Mouse (Mus musculus) forebrain, embryonic 16.5 days (tissue): ENCODE measurements around the gene Slc29a1. TPM values are rescaled to one million over a fixed set of nuclear protein-coding genes. Genes with fewer than 3 reads are reported as not detected.

Source experiments
- ATAC-seq: fragments of 200-750 bp; cut with Nextera tagmentation; 2 replicates; pipeline ENCODE4 v1.8.0; 2017; ENCODE audit warnings: mild to moderate bottlenecking, moderate library complexity
- H3K27ac ChIP-seq: fragments of 300-500 bp; sonication (generic); 2 replicates; pipeline ENCODE4 v1.5.1; 2014; ENCODE audit warnings: low read length, control low read depth
- H3K27me3 ChIP-seq: fragments of 300-500 bp; sonication (generic); replicated peaks from 2 replicates; pipeline ENCODE4 v1.6.1; 2014; ENCODE audit warnings: low read length; ENCODE audit not compliant: control insufficient read depth, insufficient read depth
- H3K36me3 ChIP-seq: fragments of 300-500 bp; sonication (generic); 2 replicates; pipeline ENCODE4 v1.6.1; 2014; ENCODE audit not compliant: control insufficient read depth, insufficient read depth
- H3K4me1 ChIP-seq: fragments of 300-500 bp; sonication (generic); replicated peaks from 2 replicates; pipeline ENCODE4 v1.6.1; 2014; ENCODE audit warnings: low read length; ENCODE audit not compliant: control insufficient read depth, insufficient read depth
- H3K4me2 ChIP-seq: fragments of 300-500 bp; sonication (generic); 2 replicates; pipeline ENCODE4 v1.6.1; 2014; ENCODE audit warnings: mild to moderate bottlenecking, low read length, control low read depth
- H3K4me3 ChIP-seq: fragments of 300-500 bp; sonication (generic); replicated peaks from 2 replicates; pipeline ENCODE4 v1.5.1; 2014; ENCODE audit warnings: mild to moderate bottlenecking, low read length, control low read depth
- H3K9ac ChIP-seq: fragments of 300-500 bp; sonication (generic); replicated peaks from 2 replicates; pipeline ENCODE4 v1.6.1; 2014; ENCODE audit warnings: low read depth, low read length, control low read depth
- H3K9me3 ChIP-seq: fragments of 300-500 bp; sonication (generic); 2 replicates; pipeline ENCODE4 v1.6.1; 2016; ENCODE audit warnings: low read length; ENCODE audit not compliant: control insufficient read depth
- WGBS: fragments of 180-500 bp; shearing (Covaris S2); extraction: QIAGEN DNeasy Blood & Tissue Kit; methylation state at CpG from one replicate; pipeline ENCODE4 v1.1.7; 2014; 5-methylcytosine and 5-hydroxymethylcytosine counted together
- polyA plus RNA-seq: library from polyadenylated mRNA; unstranded; fragments of >200 nt; fragmentation: Nextera tagmentation; extraction: Ambion mirVana; gene quantifications from 2 replicates; pipeline ENCODE4 v1.2.1, GENCODE M21; 2015

Slc29a1 gene
- polyA plus RNA-seq, 1 experiment from 2014 or later = 79.7 TPM

DNA sequence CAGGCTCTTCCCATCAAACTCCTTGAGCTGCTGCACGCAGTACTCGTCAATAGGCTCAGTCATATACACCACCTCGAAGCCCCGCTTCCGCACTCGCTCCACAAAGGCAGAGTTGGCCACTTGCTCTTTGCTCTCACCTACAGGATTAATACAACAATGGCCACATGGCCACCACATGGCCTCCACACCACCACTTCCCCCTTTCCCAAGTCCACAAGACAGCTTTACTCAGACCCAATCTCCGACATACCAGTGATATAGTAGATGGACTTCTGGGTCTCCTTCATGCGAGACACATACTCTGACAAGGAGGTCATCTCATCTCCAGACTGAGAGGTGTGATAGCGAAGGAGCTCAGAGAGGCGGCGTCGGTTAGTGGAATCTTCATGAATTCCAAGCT, 30.4 kb downstream of the Slc29a1 start:
- Histone ChIP-seq H3K36me3 (peaks cover 49% of the 10 kb centered on the region), H3K9me3 (no peaks in the 10 kb centered on the region), H3K27me3 (no peaks in the 10 kb centered on the region), H3K27ac (no peak overlapping the region), H3K4me3 (no peak overlapping the region), H3K9ac (no peak overlapping the region), H3K4me1 (peaks cover 26% of the 10 kb centered on the region), H3K4me2 (no peak overlapping the region)
- 84% methylated on average over 12 of the region's 12 CpGs for WGBS
- ATAC-seq = no peak

DNA sequence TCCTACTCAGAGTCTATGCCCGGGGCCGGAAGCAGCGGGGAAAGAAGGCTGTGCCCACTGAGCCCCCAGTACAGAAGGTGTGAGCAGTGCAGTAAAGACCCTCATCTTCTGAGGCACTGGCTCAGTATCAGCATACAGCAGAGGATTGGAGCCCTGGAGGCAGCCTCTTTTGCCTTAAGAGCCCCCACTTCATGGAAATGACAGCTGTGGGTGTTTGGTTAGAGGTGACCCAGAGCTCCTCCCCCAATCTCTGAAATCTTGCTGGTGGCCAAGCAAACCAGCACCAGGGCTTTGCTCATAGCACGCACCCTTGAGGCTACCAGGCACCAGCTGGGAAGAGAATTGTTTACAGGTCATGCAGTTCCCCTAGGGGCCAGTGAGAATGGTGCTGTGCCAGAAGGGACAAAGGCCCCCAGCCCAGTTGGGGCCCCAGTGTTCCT, 32.2 kb downstream of the Slc29a1 start:
- H3K4me3 ChIP-seq = no peak overlapping the region
- ATAC-seq = no peak
- no peaks in the 10 kb centered on the region for H3K27me3 ChIP-seq
- no peak overlapping the region for H3K9ac ChIP-seq
- peaks cover 49% of the 10 kb centered on the region for H3K36me3 ChIP-seq
- peaks cover 26% of the 10 kb centered on the region for H3K4me1 ChIP-seq
- 22% methylated on average over 4 of the region's 4 CpGs for WGBS
- no peak overlapping the region for H3K4me2 ChIP-seq
- no peak overlapping the region for H3K27ac ChIP-seq
- H3K9me3 ChIP-seq = no peaks in the 10 kb centered on the region

DNA sequence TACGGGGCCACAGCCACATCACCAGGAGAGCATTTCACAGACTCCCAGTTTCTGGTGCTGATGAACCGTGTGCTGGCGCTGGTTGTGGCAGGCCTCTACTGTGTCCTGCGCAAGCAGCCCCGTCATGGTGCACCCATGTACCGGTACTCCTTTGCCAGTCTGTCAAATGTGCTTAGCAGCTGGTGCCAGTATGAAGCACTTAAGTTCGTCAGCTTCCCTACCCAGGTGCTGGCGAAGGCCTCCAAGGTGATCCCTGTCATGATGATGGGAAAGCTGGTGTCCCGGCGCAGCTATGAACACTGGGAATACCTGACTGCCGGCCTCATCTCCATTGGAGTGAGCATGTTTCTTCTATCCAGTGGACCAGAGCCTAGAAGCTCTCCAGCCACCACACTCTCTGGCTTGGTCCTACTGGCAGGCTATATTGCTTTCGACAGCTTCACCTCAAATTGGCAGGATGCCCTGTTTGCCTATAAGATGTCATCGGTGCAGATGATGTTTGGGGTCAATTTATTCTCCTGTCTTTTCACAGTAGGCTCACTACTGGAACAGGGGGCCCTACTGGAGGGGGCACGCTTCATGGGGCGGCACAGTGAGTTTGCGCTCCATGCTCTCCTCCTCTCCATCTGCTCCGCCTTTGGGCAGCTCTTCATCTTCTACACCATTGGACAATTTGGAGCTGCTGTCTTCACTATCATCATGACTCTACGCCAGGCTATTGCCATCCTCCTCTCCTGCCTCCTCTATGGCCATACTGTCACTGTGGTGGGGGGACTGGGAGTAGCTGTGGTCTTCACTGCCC, 32.8 kb downstream of the Slc29a1 start:
- no peaks in the 10 kb centered on the region for H3K9me3 ChIP-seq
- no peak overlapping the region for H3K9ac ChIP-seq
- no peak overlapping the region for H3K4me2 ChIP-seq
- WGBS = 63% methylated on average over 18 of the region's 18 CpGs
- H3K27me3 ChIP-seq = no peaks in the 10 kb centered on the region
- no peak overlapping the region for H3K27ac ChIP-seq
- no peak for ATAC-seq
- no peak overlapping the region for H3K4me3 ChIP-seq
- H3K36me3 ChIP-seq = peaks cover 49% of the 10 kb centered on the region
- peaks cover 22% of the 10 kb centered on the region for H3K4me1 ChIP-seq

DNA sequence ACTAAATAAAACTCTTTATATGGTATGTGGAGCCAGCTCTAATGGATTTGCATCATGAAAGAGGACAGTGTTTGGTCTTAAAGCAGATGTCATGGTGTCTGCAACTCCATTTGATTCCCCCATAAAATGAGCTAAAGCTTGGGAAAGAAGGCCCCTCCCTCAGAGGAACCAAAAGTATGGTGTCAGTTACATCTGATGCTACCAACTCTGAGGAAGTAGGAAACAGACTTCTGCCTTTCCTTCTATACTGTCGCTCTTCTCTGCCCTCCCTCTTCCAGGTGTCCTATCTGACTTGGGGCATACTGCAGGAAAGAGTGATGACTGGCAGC, 33.4 kb downstream of the Slc29a1 start:
- no peak overlapping the region for H3K9ac ChIP-seq
- no peak overlapping the region for H3K4me2 ChIP-seq
- no peak for ATAC-seq
- peaks cover 43% of the 10 kb centered on the region for H3K36me3 ChIP-seq
- H3K9me3 ChIP-seq = no peaks in the 10 kb centered on the region
- WGBS = 77% methylated on average over 1 of the region's 1 CpGs
- peaks cover 17% of the 10 kb centered on the region for H3K4me1 ChIP-seq
- H3K27ac ChIP-seq = no peak overlapping the region
- no peak overlapping the region for H3K4me3 ChIP-seq
- H3K27me3 ChIP-seq = no peaks in the 10 kb centered on the region

DNA sequence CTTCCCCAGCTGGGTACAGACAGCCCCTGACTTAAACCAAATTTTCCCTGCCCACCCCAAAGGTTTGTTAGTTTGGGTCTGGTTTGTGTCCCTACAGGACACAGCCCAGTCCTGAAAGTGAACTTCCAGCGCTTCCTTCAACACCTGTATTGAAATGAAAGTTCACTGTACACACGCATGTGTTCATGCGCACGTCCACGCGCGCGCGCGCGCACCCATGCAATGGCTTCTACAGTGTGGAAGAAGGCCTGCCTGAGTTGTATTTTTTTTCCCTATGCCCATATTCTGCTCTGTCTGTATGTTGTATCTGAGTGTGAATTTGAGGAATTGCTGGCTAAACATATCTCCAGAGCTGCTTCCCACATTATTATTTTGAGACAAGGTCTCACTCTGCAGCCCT, 34.3 kb downstream of the Slc29a1 start:
- H3K4me2 ChIP-seq = peak overlapping the region; percentile 60
- peaks cover 35% of the 10 kb centered on the region for H3K36me3 ChIP-seq
- H3K4me1 ChIP-seq = peaks cover 15% of the 10 kb centered on the region
- no peaks in the 10 kb centered on the region for H3K9me3 ChIP-seq
- peak overlapping the region; percentile 93 for H3K9ac ChIP-seq
- ATAC-seq = no peak
- H3K27ac ChIP-seq = no peak overlapping the region
- H3K4me3 ChIP-seq = peak overlapping the region; percentile 77
- H3K27me3 ChIP-seq = no peaks in the 10 kb centered on the region
- 92% methylated on average over 11 of the region's 11 CpGs for WGBS

DNA sequence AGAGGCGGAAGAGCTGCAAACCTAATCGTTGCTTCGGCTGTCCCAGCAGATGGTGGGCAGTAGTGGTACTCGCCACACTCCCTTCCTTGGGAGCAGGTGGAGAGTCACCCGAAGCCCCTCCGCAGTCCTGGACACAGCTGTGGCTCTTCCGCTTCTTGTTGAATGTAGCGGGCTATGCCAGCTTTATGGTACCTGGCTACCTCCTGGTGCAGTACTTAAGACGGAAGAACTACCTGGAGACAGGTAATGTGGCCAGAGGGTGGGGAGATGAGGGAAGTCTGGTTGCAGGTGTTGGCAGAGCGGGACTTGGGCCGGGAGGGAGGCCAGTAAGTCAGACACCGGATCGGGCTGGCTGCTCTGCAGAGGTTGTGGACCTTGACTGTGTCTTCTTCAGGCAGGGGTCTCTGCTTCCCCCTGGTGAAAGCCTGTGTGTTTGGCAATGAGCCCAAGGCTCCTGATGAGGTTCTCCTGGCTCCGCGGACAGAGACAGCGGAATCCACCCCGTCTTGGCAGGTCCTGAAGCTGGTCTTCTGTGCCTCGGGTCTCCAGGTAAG, 34.8 kb downstream of the Slc29a1 start:
- Histone ChIP-seq H3K9me3 (no peaks in the 10 kb centered on the region), H3K4me2 (peak overlapping the region; percentile 60), H3K27ac (peak overlapping the region; percentile 85), H3K27me3 (no peaks in the 10 kb centered on the region), H3K4me1 (peaks cover 15% of the 10 kb centered on the region), H3K9ac (peak overlapping the region; percentile 93), H3K36me3 (peaks cover 30% of the 10 kb centered on the region), H3K4me3 (peak overlapping the region; percentile 77)
- no peak for ATAC-seq
- WGBS = 7% methylated on average over 18 of the region's 18 CpGs

DNA sequence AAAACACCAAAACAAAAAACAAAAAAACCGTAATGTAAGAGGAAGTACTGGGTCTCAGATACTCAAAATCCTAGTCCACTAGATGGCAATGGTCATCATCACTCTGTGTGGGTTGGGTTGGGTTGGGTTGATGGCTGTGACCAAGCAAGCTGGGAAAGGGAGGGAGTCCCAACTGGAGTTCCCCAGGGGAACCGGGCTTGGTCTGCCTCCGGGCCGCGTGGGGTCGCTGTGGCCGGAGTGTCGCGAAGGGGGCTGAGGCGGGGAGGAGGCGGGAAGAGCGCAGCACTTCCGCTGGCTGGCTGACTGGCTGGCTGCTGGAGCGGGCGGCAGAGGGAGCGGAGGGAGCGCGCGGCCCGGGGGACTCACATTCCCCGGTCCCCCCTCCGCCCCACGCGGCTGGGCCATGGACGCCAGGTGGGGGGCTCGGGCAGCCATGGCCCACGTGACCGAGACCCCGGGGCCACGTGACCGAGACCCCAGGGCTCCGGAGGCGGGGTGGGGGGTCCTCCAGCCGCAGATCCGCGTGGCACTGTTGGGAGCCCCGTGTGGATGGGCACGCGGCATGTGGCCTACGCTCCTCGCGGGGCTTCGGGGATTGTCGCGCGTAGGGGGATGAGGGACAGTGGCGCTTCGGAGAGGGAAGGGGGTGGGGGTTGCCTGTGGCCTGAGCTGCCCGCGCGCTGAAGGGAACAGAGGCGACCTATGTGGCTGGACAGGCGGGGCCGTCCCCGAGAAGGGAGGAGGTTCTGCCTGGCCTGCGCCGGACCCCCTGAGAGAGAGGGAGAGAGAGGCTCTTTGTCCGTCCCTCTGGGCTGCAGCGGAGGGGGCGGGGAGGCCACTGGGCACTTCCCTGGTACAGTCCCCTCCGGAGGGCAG, 35.5 kb downstream of the Slc29a1 start, which contains the start of gene Slc35b2:
Gene Slc35b2, plus strand, starts transcription at position 220 of the 876 bp plus-strand sequence.
- Histone ChIP-seq H3K4me3 (peak within 1 kb of the TSS; percentile 77), H3K36me3 (peaks cover 23% of the 10 kb centered on the region), H3K9me3 (no peaks in the 10 kb centered on the region), H3K27me3 (no peaks in the 10 kb centered on the region), H3K4me2 (peak within 1 kb of the TSS; percentile 60), H3K4me1 (peaks cover 15% of the 10 kb centered on the region), H3K27ac (peak within 1 kb of the TSS; percentile 85), H3K9ac (peak within 1 kb of the TSS; percentile 93)
- under 1% methylated on average over 47 of the region's 61 CpGs for WGBS
- peak; percentile 88 for ATAC-seq

DNA sequence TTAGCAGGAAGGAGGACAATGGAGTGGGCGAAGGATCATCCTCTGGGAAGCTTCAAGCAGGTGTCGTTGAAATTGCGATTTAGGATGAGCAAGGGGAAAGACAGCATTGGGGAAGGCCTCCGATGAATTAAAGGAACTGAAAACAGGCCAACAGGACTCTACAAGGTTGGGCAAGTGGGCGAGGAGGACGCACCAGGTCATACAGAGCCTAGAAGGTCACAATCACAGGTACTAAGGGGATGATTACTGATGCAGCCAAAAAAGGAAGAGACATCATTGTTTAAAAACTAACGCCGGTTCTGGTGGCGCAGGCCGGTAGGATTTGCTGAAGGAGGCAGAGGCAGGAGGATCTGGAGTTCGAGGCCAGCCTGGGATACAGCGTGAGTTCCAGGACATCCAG, 36.2 kb downstream of the Slc29a1 start:
- Histone ChIP-seq H3K4me2 (peak overlapping the region; percentile 60), H3K27ac (no peak overlapping the region), H3K27me3 (no peaks in the 10 kb centered on the region), H3K4me1 (peaks cover 15% of the 10 kb centered on the region), H3K36me3 (peaks cover 16% of the 10 kb centered on the region), H3K9me3 (no peaks in the 10 kb centered on the region), H3K9ac (no peak overlapping the region), H3K4me3 (no peak overlapping the region)
- WGBS = 83% methylated on average over 12 of the region's 12 CpGs
- ATAC-seq = no peak
